9 mouse cellular contexts compared by ENCODE assay signal in genomic region chr16:76768607-76769006, GRCm38 (mm10).
DNase-seq lines count a peak whose midpoint lies in the region; ATAC-seq and TF ChIP-seq lines count a peak whose summit lies in the region.
"Had no signal": no experiment of that assay in that cellular context is flagged by ENCODE, and none has a peak within 500 bp of the region (broad histone marks: within the 10 kb centered on the region; RNA-seq: fewer than 3 reads in every experiment).

No protein-coding gene starts in this region.

- TF ChIP-seq CTCF in kidney, postnatal 0 days (IDR thresholded peaks at IDR 0.05; ENCODE audit: low read depth), result peak; percentile 71

- H3K27me3 ChIP-seq in midbrain, embryonic 11.5 days (ENCODE audit: control insufficient read depth, insufficient read depth, low read length), result no peaks in the 10 kb centered on the region
- no peaks in the 10 kb centered on the region for H3K27me3 ChIP-seq in midbrain, embryonic 15.5 days (replicated peaks)
- H3K27me3 ChIP-seq in kidney, postnatal 0 days (ENCODE audit: insufficient read depth, low read length), result no peaks in the 10 kb centered on the region
- H3K27me3 ChIP-seq: embryonic facial prominence, embryonic 15.5 days; limb, embryonic 12.5 days had no signal

- H3K36me3 ChIP-seq in midbrain, embryonic 11.5 days (ENCODE audit: control insufficient read depth, insufficient read depth, low read length), result no peaks in the 10 kb centered on the region
- no peaks in the 10 kb centered on the region for H3K36me3 ChIP-seq in midbrain, embryonic 15.5 days (replicated peaks)
- no peaks in the 10 kb centered on the region for H3K36me3 ChIP-seq in kidney, postnatal 0 days (ENCODE audit: insufficient read depth, low read length)
- H3K36me3 ChIP-seq: embryonic facial prominence, embryonic 15.5 days; limb, embryonic 12.5 days had no signal

- ATAC-seq in midbrain, embryonic 11.5 days (ENCODE audit: low FRiP score), result no peak
- no peak for ATAC-seq in midbrain, embryonic 15.5 days (replicated peaks)
- no peak for ATAC-seq in kidney, postnatal 0 days (replicated peaks; ENCODE audit: low FRiP score, low read depth)
- peak; percentile 90 for ATAC-seq in megakaryocyte progenitor cell, adult 5-6 weeks (replicated peaks; ENCODE audit: poor library complexity)

- no peaks in the 10 kb centered on the region for H3K4me1 ChIP-seq in midbrain, embryonic 11.5 days (ENCODE audit: control insufficient read depth, insufficient read depth, low read length)
- no peaks in the 10 kb centered on the region for H3K4me1 ChIP-seq in midbrain, embryonic 15.5 days
- 0 out of 2 replicates have a peak, but pooled peaks cover 5% of the 10 kb centered on the region for H3K4me1 ChIP-seq in kidney, postnatal 0 days (replicated peaks; ENCODE audit: insufficient read depth, low read length)
- H3K4me1 ChIP-seq: embryonic facial prominence, embryonic 15.5 days had no signal

- peak; percentile 1 for DNase-seq in midbrain, embryonic 11.5 days (ENCODE audit: low spot score, missing footprints)
- DNase-seq in adipocyte (ENCODE audit: low spot score), result peak; percentile 58
- peak; percentile 20 for DNase-seq in embryo, embryonic 9.5 days (ENCODE audit: extremely low spot score)
- peak; percentile 45 for DNase-seq in kidney, postnatal 0 days (ENCODE audit: low spot score)
- peak; percentile 85 for DNase-seq in thymus, postnatal 14 days

- WGBS in midbrain, embryonic 11.5 days, result 84% methylated on average over 9 of the region's 9 CpGs
- WGBS in midbrain, embryonic 15.5 days, result 82% methylated on average over 9 of the region's 9 CpGs
- 76% methylated on average over 9 of the region's 9 CpGs for WGBS in kidney, postnatal 0 days

- H3K27ac ChIP-seq in midbrain, embryonic 11.5 days (ENCODE audit: low read depth, low read length), result no peak overlapping the region
- H3K27ac ChIP-seq in midbrain, embryonic 15.5 days, result no peak overlapping the region
- no peak overlapping the region for H3K27ac ChIP-seq in kidney, postnatal 0 days
- H3K27ac ChIP-seq: embryonic facial prominence, embryonic 15.5 days; limb, embryonic 12.5 days had no signal

- H3K4me3 ChIP-seq in midbrain, embryonic 11.5 days (ENCODE audit: low read depth, low read length), result no peak overlapping the region
- no peak overlapping the region for H3K4me3 ChIP-seq in midbrain, embryonic 15.5 days
- no peak overlapping the region for H3K4me3 ChIP-seq in kidney, postnatal 0 days (replicated peaks; ENCODE audit: low read depth, low read length)
- H3K4me3 ChIP-seq: embryonic facial prominence, embryonic 15.5 days; limb, embryonic 12.5 days had no signal

- no peaks in the 10 kb centered on the region for H3K9me3 ChIP-seq in midbrain, embryonic 11.5 days (ENCODE audit: control insufficient read depth, low read length)
- no peaks in the 10 kb centered on the region for H3K9me3 ChIP-seq in midbrain, embryonic 15.5 days
- H3K9me3 ChIP-seq in kidney, postnatal 0 days (replicated peaks; ENCODE audit: low read length), result no peaks in the 10 kb centered on the region
- H3K9me3 ChIP-seq: embryonic facial prominence, embryonic 15.5 days; limb, embryonic 12.5 days had no signal

- H3K9ac ChIP-seq in midbrain, embryonic 11.5 days (ENCODE audit: low read length), result no peak overlapping the region
- H3K9ac ChIP-seq in midbrain, embryonic 15.5 days, result no peak overlapping the region
- no peak overlapping the region for H3K9ac ChIP-seq in kidney, postnatal 0 days (ENCODE audit: low read depth, low read length)
- H3K9ac ChIP-seq: embryonic facial prominence, embryonic 15.5 days; limb, embryonic 12.5 days had no signal

- no peak overlapping the region for H3K4me2 ChIP-seq in midbrain, embryonic 11.5 days
- no peak overlapping the region for H3K4me2 ChIP-seq in midbrain, embryonic 15.5 days
- H3K4me2 ChIP-seq in kidney, postnatal 0 days (ENCODE audit: low read length), result no peak overlapping the region
- H3K4me2 ChIP-seq: embryonic facial prominence, embryonic 15.5 days; limb, embryonic 12.5 days had no signal

Comparison
In these comparisons a context has a peak if more than half of its experiments do, and no peak if none do; other contexts are left out.
1. DNase-seq: peak in every context shown above with its lines; median percentile 85 in thymus, postnatal 14 days; 58 in adipocyte; 45 in kidney, postnatal 0 days; 20 in embryo, embryonic 9.5 days; 1 in midbrain, embryonic 11.5 days.